10 mouse cellular contexts compared by ENCODE assay signal in genomic region chr15:101220905-101221297, GRCm38 (mm10). TPM values are rescaled to one million over a fixed set of nuclear protein-coding genes. Genes with fewer than 3 reads are reported as not detected.
DNase-seq lines count a peak whose midpoint lies in the region; ATAC-seq lines count a peak whose summit lies in the region.
"Had no signal": no experiment of that assay in that cellular context is flagged by ENCODE, and none has a peak within 500 bp of the region (broad histone marks: within the 10 kb centered on the region; RNA-seq: fewer than 3 reads in every experiment).

No protein-coding gene starts in this region.

- H3K4me1 ChIP-seq in midbrain, embryonic 11.5 days (ENCODE audit: control insufficient read depth, insufficient read depth, low read length), result peaks cover 45% of the 10 kb centered on the region
- H3K4me1 ChIP-seq in midbrain, embryonic 16.5 days (ENCODE audit: control insufficient read depth, insufficient read depth, low read length), result peaks cover 9% of the 10 kb centered on the region
- peaks cover 49% of the 10 kb centered on the region for H3K4me1 ChIP-seq in midbrain, embryonic 12.5 days

- H3K9ac ChIP-seq in midbrain, embryonic 11.5 days (ENCODE audit: low read length), result peak overlapping the region; percentile 52
- no peak overlapping the region for H3K9ac ChIP-seq in midbrain, embryonic 16.5 days (ENCODE audit: low read depth, low read length)
- H3K9ac ChIP-seq in midbrain, embryonic 12.5 days (replicated peaks), result 0 out of 2 replicates have a peak overlapping the region, but pooled peaks have one; percentile 20

- peak; percentile 70 for ATAC-seq in midbrain, embryonic 11.5 days (ENCODE audit: low FRiP score)
- no peak for ATAC-seq in midbrain, embryonic 16.5 days
- peak; percentile 65 for ATAC-seq in midbrain, embryonic 12.5 days (ENCODE audit: low FRiP score, low read depth)
- ATAC-seq in megakaryocyte, adult 5-6 weeks (ENCODE audit: poor library complexity, severe bottlenecking), result no peak

- peaks cover 4% of the 10 kb centered on the region; the same call in 1 of the 2 replicates for H3K27me3 ChIP-seq in midbrain, embryonic 11.5 days (ENCODE audit: control insufficient read depth, insufficient read depth, low read length)
- no peaks in the 10 kb centered on the region for H3K27me3 ChIP-seq in midbrain, embryonic 16.5 days (ENCODE audit: control insufficient read depth, insufficient read depth, low read depth, low read length)
- H3K27me3 ChIP-seq in midbrain, embryonic 12.5 days, result peaks cover 29% of the 10 kb centered on the region

- peak overlapping the region; percentile 84 for H3K27ac ChIP-seq in midbrain, embryonic 11.5 days (ENCODE audit: low read depth, low read length)
- H3K27ac ChIP-seq in midbrain, embryonic 16.5 days (ENCODE audit: low read length), result no peak overlapping the region
- peak overlapping the region; percentile 86 for H3K27ac ChIP-seq in midbrain, embryonic 12.5 days (replicated peaks)
- H3K27ac ChIP-seq: heart, embryonic 15.5 days had no signal

- WGBS in midbrain, embryonic 11.5 days, result 2% methylated on average over 8 of the region's 8 CpGs
- 3% methylated on average over 8 of the region's 8 CpGs for WGBS in midbrain, embryonic 16.5 days
- WGBS in midbrain, embryonic 12.5 days, result 7% methylated on average over 8 of the region's 8 CpGs

- peak overlapping the region; percentile 13; the same call in 1 of the 2 replicates for H3K4me3 ChIP-seq in midbrain, embryonic 11.5 days (ENCODE audit: low read depth, low read length)
- no peak overlapping the region for H3K4me3 ChIP-seq in midbrain, embryonic 16.5 days (ENCODE audit: low read depth, low read length)
- H3K4me3 ChIP-seq in midbrain, embryonic 12.5 days, result no peak overlapping the region

- no peaks in the 10 kb centered on the region for H3K9me3 ChIP-seq in midbrain, embryonic 11.5 days (ENCODE audit: control insufficient read depth, low read length)
- H3K9me3 ChIP-seq in midbrain, embryonic 16.5 days (replicated peaks; ENCODE audit: control insufficient read depth, low read length, poor library complexity, severe bottlenecking), result no peaks in the 10 kb centered on the region
- H3K9me3 ChIP-seq in midbrain, embryonic 12.5 days, result no peaks in the 10 kb centered on the region
- H3K9me3 ChIP-seq: heart, embryonic 15.5 days had no signal

- DNase-seq in embryo, embryonic 10 days (ENCODE audit: low spot score), result peak; percentile 68
- no peak for DNase-seq in embryo, embryonic 9.5 days (ENCODE audit: extremely low spot score)
- DNase-seq in midbrain, embryonic 11.5 days (ENCODE audit: low spot score, missing footprints), result peak; percentile 93
- no peak for DNase-seq in natural killer cell, adult 2 months (ENCODE audit: low spot score in 2 of 2)
- DNase-seq in spleen, adult 12 weeks (ENCODE audit: low spot score), result no peak
- DNase-seq: layer of hippocampus, adult 9-11 months had no signal

- H3K36me3 ChIP-seq in midbrain, embryonic 11.5 days (ENCODE audit: control insufficient read depth, insufficient read depth, low read length), result no peaks in the 10 kb centered on the region
- H3K36me3 ChIP-seq in midbrain, embryonic 16.5 days (ENCODE audit: control insufficient read depth, insufficient read depth, low read length), result no peaks in the 10 kb centered on the region
- H3K36me3 ChIP-seq in midbrain, embryonic 12.5 days, result no peaks in the 10 kb centered on the region
- H3K36me3 ChIP-seq: heart, embryonic 15.5 days had no signal

- peak overlapping the region; percentile 42 for H3K4me2 ChIP-seq in midbrain, embryonic 11.5 days
- no peak overlapping the region for H3K4me2 ChIP-seq in midbrain, embryonic 16.5 days (ENCODE audit: low read length)
- peak overlapping the region; percentile 92 for H3K4me2 ChIP-seq in midbrain, embryonic 12.5 days (replicated peaks)

RNA-seq across cellular contexts. Expression of gene Grasp, which starts 3.1 kb away (rescaled TPM):
- polyA plus RNA-seq in midbrain, embryonic 11.5 days (2014; fragmentation: Nextera tagmentation; extraction: Ambion mirVana), result 3.6 and 4.5 TPM in 2 replicates
- polyA plus RNA-seq in midbrain, embryonic 16.5 days (2015; fragmentation: Nextera tagmentation; extraction: Ambion mirVana), result 0.95 and 1.1 TPM in 2 replicates
- 5.5 and 5.9 TPM in 2 replicates for polyA plus RNA-seq in midbrain, embryonic 12.5 days (2016; fragmentation: Nextera tagmentation; extraction: Ambion mirVana)
- 0.16 and 0.30 TPM in 2 replicates for total RNA-seq in megakaryocyte, adult 5-6 weeks (2015)
- total RNA-seq in megakaryocyte, adult 5-6 weeks (2017), result 0.29 and 0.85 TPM in 2 replicates

RNA-seq across cellular contexts. Expression of gene Nr4a1, which starts 33.2 kb away (rescaled TPM):
- 1.3 TPM in 2 replicates for polyA plus RNA-seq in midbrain, embryonic 11.5 days (2014; fragmentation: Nextera tagmentation; extraction: Ambion mirVana)
- 5.0 and 6.4 TPM in 2 replicates for polyA plus RNA-seq in midbrain, embryonic 16.5 days (2015; fragmentation: Nextera tagmentation; extraction: Ambion mirVana)
- polyA plus RNA-seq in midbrain, embryonic 12.5 days (2016; fragmentation: Nextera tagmentation; extraction: Ambion mirVana), result 3.4 and 4.0 TPM in 2 replicates
- total RNA-seq in megakaryocyte, adult 5-6 weeks (2015), result 42.1 and 45.0 TPM in 2 replicates
- total RNA-seq in megakaryocyte, adult 5-6 weeks (2017), result 37.0 TPM in 2 replicates

RNA-seq across cellular contexts. Expression of gene Acvr1b, which starts 47.0 kb away (rescaled TPM):
- polyA plus RNA-seq in midbrain, embryonic 11.5 days (2014; fragmentation: Nextera tagmentation; extraction: Ambion mirVana), result 14.7 and 15.2 TPM in 2 replicates
- 22.1 and 24.5 TPM in 2 replicates for polyA plus RNA-seq in midbrain, embryonic 16.5 days (2015; fragmentation: Nextera tagmentation; extraction: Ambion mirVana)
- polyA plus RNA-seq in midbrain, embryonic 12.5 days (2016; fragmentation: Nextera tagmentation; extraction: Ambion mirVana), result 12.6 and 14.8 TPM in 2 replicates
- total RNA-seq in megakaryocyte, adult 5-6 weeks (2015), result 7.4 and 7.7 TPM in 2 replicates
- 15.2 and 17.1 TPM in 2 replicates for total RNA-seq in megakaryocyte, adult 5-6 weeks (2017)

Comparison
In these comparisons a context has a peak if more than half of its experiments do, and no peak if none do; other contexts are left out.
1. DNase-seq: peak in embryo, embryonic 10 days (single experiment) and midbrain, embryonic 11.5 days (single experiment); none in embryo, embryonic 9.5 days (single experiment), natural killer cell, adult 2 months (0 of 2) and spleen, adult 12 weeks (single experiment).
2. ATAC-seq: peak in midbrain, embryonic 11.5 days (single experiment) and midbrain, embryonic 12.5 days (single experiment); none in midbrain, embryonic 16.5 days (single experiment) and megakaryocyte, adult 5-6 weeks (single experiment).